Mouse (Mus musculus) C2C12 (cell line): ENCODE data around the gene Polrmt.

Experiments
- CEBPB ChIP-seq: IDR thresholded peaks from one replicate; pipeline ENCODE4 v1.6.1; 2011; ENCODE audit warnings: low read depth, mild to moderate bottlenecking, control low read depth, moderate library complexity
- CTCF ChIP-seq: IDR thresholded peaks from one replicate; pipeline ENCODE4 v1.5.1; 2011; ENCODE audit not compliant: control insufficient read depth, insufficient read depth, insufficient read length
- FOSL1 ChIP-seq: IDR thresholded peaks from one replicate; pipeline ENCODE4 v1.8.0; 2011; ENCODE audit warnings: mild to moderate bottlenecking, low read length; ENCODE audit not compliant: poor library complexity, insufficient read depth, severe bottlenecking
- MAX ChIP-seq: IDR thresholded peaks from one replicate; pipeline ENCODE4 v1.6.1; 2011; ENCODE audit warnings: mild to moderate bottlenecking, control low read depth
- MYOD1 ChIP-seq: IDR thresholded peaks from one replicate; pipeline ENCODE4 v1.6.1; 2011; ENCODE audit warnings: low read depth; ENCODE audit not compliant: control insufficient read depth, insufficient read length
- MYOG ChIP-seq: IDR thresholded peaks from one replicate; pipeline ENCODE4 v1.6.1; 2011; ENCODE audit not compliant: control insufficient read depth, insufficient read length; ENCODE audit errors: extremely low read depth
- USF1 ChIP-seq: IDR thresholded peaks from one replicate; pipeline ENCODE4 v1.6.1; 2011; ENCODE audit warnings: low read depth, mild to moderate bottlenecking, control low read depth, moderate library complexity

DNA sequence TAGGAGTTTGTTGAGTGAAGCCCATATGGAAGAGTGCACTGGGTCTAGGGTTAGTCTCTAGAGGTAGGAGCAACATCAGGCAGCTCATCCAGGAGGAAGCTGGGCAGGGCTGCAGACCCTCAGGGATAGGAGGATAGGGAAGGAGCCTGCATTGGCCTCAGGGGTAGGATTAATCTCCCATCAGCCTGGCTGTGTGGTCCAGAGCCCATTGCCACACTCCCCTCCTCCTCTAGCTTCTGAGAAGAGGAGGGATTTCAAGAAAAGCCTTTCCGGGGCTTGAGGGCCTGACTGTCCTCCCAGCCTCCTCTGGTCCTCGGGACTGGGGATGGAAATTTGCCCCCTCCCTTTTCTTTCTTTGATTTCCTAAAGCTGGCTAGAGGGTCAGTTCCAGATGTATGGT, 32.8 kb upstream of the Polrmt start:
- TF ChIP-seq USF1 (no peak), CTCF (no peak), MAX (no peak), MYOG (no peak), MYOD1 (no peak), CEBPB (no peak), FOSL1 (no peak)
